Mouse (Mus musculus): Measurements from ENCODE around the gene Nudt17.

GRCm38 (mm10) chr3:96671519-96671918, 36.8 kb downstream of the Nudt17 start:
- TF ChIP-seq HCFC1 (IDR thresholded peaks at IDR 0.05; ENCODE audit: borderline replicate concordance, insufficient read depth, low read length): no peak
- no peak for TF ChIP-seq CHD2 (IDR thresholded peaks at IDR 0.05; ENCODE audit: low read depth, low read length)
- no peak for TF ChIP-seq ZNF384 (IDR thresholded peaks at IDR 0.05; ENCODE audit: low read depth, low read length)
